Mouse (Mus musculus) lung, embryonic 15.5 days (tissue): ENCODE measurements around the gene Pcsk6. TPM values are rescaled to one million over a fixed set of nuclear protein-coding genes. Genes with fewer than 3 reads are reported as not detected.

Experiments
- ATAC-seq: fragments of 200-750 bp; cut with Nextera tagmentation; 2 replicates; pipeline ENCODE4 v1.8.0; 2017; ENCODE audit warnings: moderate number of reproducible peaks, borderline replicate concordance; ENCODE audit not compliant: low FRiP score, low TSS enrichment; ENCODE audit errors: extremely low read depth
- H3K27ac ChIP-seq: fragments of 300-500 bp; sonication (generic); 2 replicates; pipeline ENCODE4 v1.5.1; 2015; ENCODE audit warnings: moderate library complexity, mild to moderate bottlenecking, inconsistent platforms
- H3K27me3 ChIP-seq: fragments of 300-500 bp; sonication (generic); 2 replicates; pipeline ENCODE4 v1.6.1; 2015; ENCODE audit warnings: inconsistent platforms
- H3K36me3 ChIP-seq: fragments of 300-500 bp; sonication (generic); 2 replicates; pipeline ENCODE4 v1.6.1; 2015; ENCODE audit warnings: inconsistent platforms
- H3K4me1 ChIP-seq: fragments of 300-500 bp; sonication (generic); 2 replicates; pipeline ENCODE4 v1.6.1; 2015; ENCODE audit warnings: inconsistent platforms
- H3K4me2 ChIP-seq: fragments of 300-500 bp; sonication (generic); 2 replicates; pipeline ENCODE4 v1.6.1; 2015; ENCODE audit warnings: inconsistent platforms, mild to moderate bottlenecking, moderate library complexity
- H3K4me3 ChIP-seq: fragments of 300-500 bp; sonication (generic); 2 replicates; pipeline ENCODE4 v1.5.1; 2015; ENCODE audit warnings: mild to moderate bottlenecking, inconsistent platforms
- H3K9ac ChIP-seq: fragments of 300-500 bp; sonication (generic); 2 replicates; pipeline ENCODE4 v1.6.1; 2015; ENCODE audit warnings: inconsistent platforms
- H3K9me3 ChIP-seq: fragments of 300-500 bp; sonication (generic); 2 replicates; pipeline ENCODE4 v1.6.1; 2016; ENCODE audit warnings: inconsistent platforms
- WGBS: fragments of 180-500 bp; shearing (Covaris S2); methylation state at CpG from one replicate; pipeline ENCODE4 v1.1.7; 2015; 5-methylcytosine and 5-hydroxymethylcytosine counted together
- polyA plus RNA-seq: library from polyadenylated mRNA; unstranded; fragments of >200 nt; fragmentation: Nextera tagmentation; extraction: Ambion mirVana; gene quantifications from 2 replicates; pipeline ENCODE4 v1.2.1, GENCODE M21; 2015

Gene Pcsk6
- polyA plus RNA-seq, 1 experiment from 2014 or later, result 7.6 TPM

- Histone ChIP-seq H3K27me3 (no peaks in the 10 kb centered on the region), H3K9ac (no peak overlapping the region), H3K36me3 (no peaks in the 10 kb centered on the region), H3K9me3 (no peaks in the 10 kb centered on the region), H3K4me1 (no peaks in the 10 kb centered on the region), H3K4me2 (no peak overlapping the region), H3K27ac (no peak overlapping the region), H3K4me3 (no peak overlapping the region)
- 70% methylated on average over 4 of the region's 4 CpGs for WGBS
- ATAC-seq, result no peak
These were observed 93.0 kb downstream of the Pcsk6 start for GRCm38 (mm10) chr7:65954583-65954982.

DNA sequence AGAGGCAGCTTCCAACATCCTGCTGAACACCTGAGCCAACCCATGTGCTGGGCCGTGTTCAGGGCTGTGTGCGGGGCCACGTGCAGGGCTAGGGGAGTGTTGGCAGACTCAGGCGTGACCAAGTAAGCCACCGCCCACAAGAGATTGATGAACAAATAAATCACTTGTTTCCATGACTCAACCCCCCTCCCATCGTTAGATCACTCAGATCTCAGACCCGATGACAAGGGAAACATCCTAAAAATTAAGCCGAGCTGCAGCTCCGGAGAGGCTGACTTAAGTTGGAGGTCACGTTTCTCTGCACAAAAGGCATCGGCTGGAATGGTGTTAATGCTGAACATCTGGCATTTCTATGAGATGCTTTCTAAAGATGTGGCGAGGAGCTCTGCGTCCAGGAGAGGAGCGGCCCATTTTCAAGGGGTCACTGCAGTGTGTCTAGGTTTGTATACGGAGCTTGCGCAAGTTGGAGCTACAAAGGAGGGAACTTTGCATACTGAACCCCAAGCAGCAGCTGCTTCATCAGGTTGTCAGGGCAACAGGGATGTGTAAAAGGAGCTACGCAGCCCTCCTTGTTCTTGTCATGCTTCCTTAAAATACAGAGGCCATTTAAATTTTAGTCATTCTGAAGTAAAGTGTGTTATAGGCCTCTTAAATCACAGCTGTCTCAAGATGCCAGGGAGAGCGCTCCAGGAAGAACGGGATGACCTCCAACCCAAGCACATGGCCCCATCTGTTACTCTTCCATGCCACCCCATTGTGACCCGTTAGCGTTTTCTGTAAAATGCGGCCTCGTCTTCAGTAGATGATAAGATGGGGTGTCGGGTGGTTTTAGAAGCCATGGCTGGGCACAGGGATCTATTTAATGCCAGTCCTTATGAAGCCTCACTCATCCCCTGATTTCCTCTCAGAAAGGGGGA, 94.0 kb downstream of the Pcsk6 start:
- Histone ChIP-seq H3K4me3 (no peak overlapping the region), H3K9me3 (no peaks in the 10 kb centered on the region), H3K36me3 (no peaks in the 10 kb centered on the region), H3K27ac (no peak overlapping the region), H3K9ac (no peak overlapping the region), H3K4me2 (no peak overlapping the region), H3K4me1 (no peaks in the 10 kb centered on the region), H3K27me3 (no peaks in the 10 kb centered on the region)
- 49% methylated on average over 24 of the region's 24 CpGs for WGBS
- ATAC-seq, result no peak

DNA sequence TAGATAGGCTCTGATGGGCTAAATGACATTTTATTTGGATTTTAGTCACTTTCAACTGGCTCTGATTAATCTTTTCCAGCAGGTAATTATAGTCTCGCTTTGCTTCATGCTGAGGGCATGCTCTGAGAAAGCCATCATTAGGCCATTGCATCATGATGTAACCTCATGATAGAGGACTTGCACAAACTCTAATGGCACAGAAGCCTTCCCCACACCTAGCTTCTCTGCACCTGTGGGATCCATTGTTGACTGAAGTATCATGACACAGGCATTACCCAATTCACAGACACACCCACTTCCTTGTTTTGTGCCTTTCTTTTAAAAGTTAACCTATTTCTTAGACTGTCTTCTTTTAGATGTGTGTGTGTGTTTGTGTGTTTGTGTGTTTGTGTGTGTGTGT, 95.7 kb downstream of the Pcsk6 start:
- Histone ChIP-seq H3K27me3 (no peaks in the 10 kb centered on the region), H3K9me3 (no peaks in the 10 kb centered on the region), H3K36me3 (no peaks in the 10 kb centered on the region), H3K9ac (no peak overlapping the region), H3K27ac (no peak overlapping the region), H3K4me2 (no peak overlapping the region), H3K4me1 (no peaks in the 10 kb centered on the region), H3K4me3 (no peak overlapping the region)
- WGBS, result 94% methylated on average over 1 of the region's 1 CpGs
- ATAC-seq, result no peak

DNA sequence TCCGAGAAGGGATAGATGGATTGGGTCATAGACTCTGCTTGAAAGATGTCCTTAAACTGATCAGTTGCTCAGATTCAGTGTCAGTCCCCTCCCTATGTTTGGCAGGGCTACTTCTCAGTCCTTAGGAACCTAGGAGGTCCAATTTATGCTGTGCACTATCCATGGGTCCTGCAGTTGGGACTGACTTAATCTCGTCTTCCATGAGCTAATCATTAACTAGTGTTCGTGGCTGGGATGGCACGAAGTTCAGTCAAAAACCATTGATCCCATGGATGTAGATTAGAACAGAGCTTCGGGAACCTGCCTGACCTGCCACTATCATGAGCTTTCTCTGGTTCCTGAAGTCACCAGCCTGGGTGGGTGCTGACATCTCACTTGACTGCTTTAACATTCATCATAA, 96.6 kb downstream of the Pcsk6 start:
- Histone ChIP-seq H3K4me3 (no peak overlapping the region), H3K27me3 (no peaks in the 10 kb centered on the region), H3K4me1 (no peaks in the 10 kb centered on the region), H3K36me3 (no peaks in the 10 kb centered on the region), H3K9ac (no peak overlapping the region), H3K27ac (no peak overlapping the region), H3K9me3 (no peaks in the 10 kb centered on the region), H3K4me2 (no peak overlapping the region)
- WGBS, result 70% methylated on average over 5 of the region's 5 CpGs
- ATAC-seq, result no peak

DNA sequence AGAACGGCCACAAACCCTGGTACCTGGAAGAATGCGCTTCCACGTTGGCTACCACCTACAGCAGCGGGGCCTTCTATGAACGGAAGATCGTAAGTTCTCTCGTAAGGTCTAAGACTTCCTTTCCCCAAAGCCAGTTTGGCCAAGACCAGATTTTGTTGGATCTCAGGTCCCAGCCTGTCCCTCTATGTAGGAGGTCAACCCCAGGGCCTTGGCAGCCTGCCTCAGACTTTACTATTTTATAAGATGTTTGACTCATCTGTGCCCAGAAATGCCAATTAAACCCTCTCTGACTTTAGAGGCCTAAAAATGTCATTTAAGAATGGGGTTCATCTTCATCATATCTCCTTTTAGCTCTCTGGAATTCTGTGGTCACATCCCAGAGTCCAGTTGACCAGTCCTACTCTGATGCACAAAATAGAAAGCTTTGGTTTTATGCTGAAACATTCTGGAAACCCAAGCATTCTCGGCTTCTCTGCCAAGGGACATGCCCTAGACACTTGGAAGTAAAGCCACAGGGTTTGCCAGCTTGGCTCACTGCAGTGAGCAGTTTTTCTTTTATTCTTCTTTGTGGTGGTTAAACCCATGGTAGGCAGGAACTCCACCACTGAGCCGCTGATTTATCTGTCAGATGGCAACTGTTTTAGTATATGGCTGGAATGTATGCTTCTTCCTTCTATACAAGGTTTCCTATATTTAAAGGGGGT, 97.8 kb downstream of the Pcsk6 start:
- no peak overlapping the region for H3K4me3 ChIP-seq
- 94% methylated on average over 9 of the region's 9 CpGs for WGBS
- no peak overlapping the region for H3K9ac ChIP-seq
- H3K4me2 ChIP-seq, result no peak overlapping the region
- no peak overlapping the region for H3K27ac ChIP-seq
- H3K9me3 ChIP-seq, result no peaks in the 10 kb centered on the region
- no peak for ATAC-seq
- no peaks in the 10 kb centered on the region for H3K36me3 ChIP-seq
- H3K27me3 ChIP-seq, result no peaks in the 10 kb centered on the region
- no peaks in the 10 kb centered on the region for H3K4me1 ChIP-seq

DNA sequence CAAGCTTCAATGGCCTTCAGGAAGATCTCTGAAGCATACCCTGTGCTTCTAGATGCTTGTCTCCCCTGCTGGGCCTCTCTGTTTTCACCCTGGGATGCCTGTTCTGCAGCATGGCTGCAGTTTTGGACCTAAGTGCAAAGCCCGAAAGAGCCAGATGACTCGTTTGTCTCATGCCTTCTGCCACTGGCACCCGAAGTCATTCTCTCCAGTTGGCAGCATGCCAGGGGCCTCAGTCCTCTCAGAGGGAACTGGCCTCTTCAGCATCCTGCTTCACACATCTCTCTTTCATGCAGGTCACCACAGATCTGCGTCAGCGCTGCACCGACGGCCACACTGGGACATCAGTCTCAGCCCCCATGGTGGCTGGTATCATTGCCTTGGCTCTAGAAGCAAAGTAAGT, 101.1 kb downstream of the Pcsk6 start:
- no peaks in the 10 kb centered on the region for H3K27me3 ChIP-seq
- no peaks in the 10 kb centered on the region for H3K36me3 ChIP-seq
- H3K9me3 ChIP-seq, result no peaks in the 10 kb centered on the region
- H3K4me3 ChIP-seq, result no peak overlapping the region
- no peak overlapping the region for H3K9ac ChIP-seq
- no peaks in the 10 kb centered on the region for H3K4me1 ChIP-seq
- H3K27ac ChIP-seq, result no peak overlapping the region
- no peak overlapping the region for H3K4me2 ChIP-seq
- no peak for ATAC-seq
- 64% methylated on average over 7 of the region's 7 CpGs for WGBS

GRCm38 (mm10) chr7:65964398-65964797, 102.9 kb downstream of the Pcsk6 start:
- Histone ChIP-seq H3K4me1 (no peaks in the 10 kb centered on the region), H3K27me3 (no peaks in the 10 kb centered on the region), H3K27ac (no peak overlapping the region), H3K9ac (no peak overlapping the region), H3K9me3 (no peaks in the 10 kb centered on the region), H3K4me3 (no peak overlapping the region), H3K36me3 (no peaks in the 10 kb centered on the region), H3K4me2 (no peak overlapping the region)
- ATAC-seq, result no peak

- ATAC-seq, result no peak
- no peaks in the 10 kb centered on the region for H3K36me3 ChIP-seq
- WGBS, result 80% methylated on average over 10 of the region's 10 CpGs
These were observed 109.8 kb downstream of the Pcsk6 start for GRCm38 (mm10) chr7:65971301-65971700.

DNA sequence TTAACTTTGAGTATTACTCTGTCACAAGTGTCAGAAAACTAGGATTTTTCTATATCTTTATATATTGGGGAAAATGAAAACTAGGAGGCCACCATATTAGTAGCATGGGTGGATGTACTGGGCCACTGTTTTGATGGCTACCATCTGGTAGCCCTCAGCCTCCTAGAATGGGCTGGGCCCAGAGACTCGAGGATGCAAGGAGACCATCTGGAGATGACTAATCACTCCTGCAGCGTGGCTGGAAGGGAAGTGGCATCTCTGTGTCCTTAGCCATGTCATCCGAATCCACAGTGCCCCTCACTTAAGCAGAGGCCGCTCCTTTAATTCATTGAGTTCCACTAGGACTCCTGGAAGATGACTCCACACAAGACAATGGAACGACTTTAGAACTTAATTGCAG, 115.8 kb downstream of the Pcsk6 start:
- H3K27me3 ChIP-seq, result no peaks in the 10 kb centered on the region
- no peak overlapping the region for H3K27ac ChIP-seq
- no peak overlapping the region for H3K4me3 ChIP-seq
- no peaks in the 10 kb centered on the region for H3K9me3 ChIP-seq
- H3K4me2 ChIP-seq, result no peak overlapping the region
- 61% methylated on average over 5 of the region's 5 CpGs for WGBS
- ATAC-seq, result no peak
- H3K9ac ChIP-seq, result no peak overlapping the region
- peaks cover 24% of the 10 kb centered on the region for H3K4me1 ChIP-seq
- no peaks in the 10 kb centered on the region for H3K36me3 ChIP-seq

More at GRCm38 (mm10) chr7:65971301-65971700, 109.8 kb downstream of the Pcsk6 start:
- Histone ChIP-seq H3K4me2 (no peak overlapping the region), H3K4me1 (no peaks in the 10 kb centered on the region), H3K4me3 (no peak overlapping the region), H3K27me3 (no peaks in the 10 kb centered on the region), H3K27ac (no peak overlapping the region), H3K9ac (no peak overlapping the region), H3K9me3 (no peaks in the 10 kb centered on the region)

- WGBS, result 75% methylated on average over 11 of the region's 11 CpGs
- no peak for ATAC-seq
- no peaks in the 10 kb centered on the region for H3K27me3 ChIP-seq
- no peak overlapping the region for H3K4me3 ChIP-seq
- H3K9me3 ChIP-seq, result no peaks in the 10 kb centered on the region
- no peak overlapping the region for H3K4me2 ChIP-seq
- no peak overlapping the region for H3K9ac ChIP-seq
- no peaks in the 10 kb centered on the region for H3K36me3 ChIP-seq
- no peak overlapping the region for H3K27ac ChIP-seq
- peaks cover 24% of the 10 kb centered on the region for H3K4me1 ChIP-seq
These were observed 116.4 kb downstream of the Pcsk6 start for GRCm38 (mm10) chr7:65977977-65978376.

GRCm38 (mm10) chr7:65978996-65979823, 117.7 kb downstream of the Pcsk6 start:
- H3K4me3 ChIP-seq, result no peak overlapping the region
- H3K27me3 ChIP-seq, result no peaks in the 10 kb centered on the region
- H3K4me1 ChIP-seq, result peaks cover 24% of the 10 kb centered on the region
- H3K9me3 ChIP-seq, result no peaks in the 10 kb centered on the region
- H3K9ac ChIP-seq, result no peak overlapping the region
- no peaks in the 10 kb centered on the region for H3K36me3 ChIP-seq
- H3K27ac ChIP-seq, result peak overlapping the region; percentile 26; the same call in 1 of the 2 replicates
- 42% methylated on average over 11 of the region's 11 CpGs for WGBS
- ATAC-seq, result peak; percentile 23; the same call in 1 of the 2 replicates
- H3K4me2 ChIP-seq, result no peak overlapping the region
